Mouse (Mus musculus) forebrain, embryonic 15.5 days (tissue): ENCODE measurements around the gene Helz2. TPM values are rescaled to one million over a fixed set of nuclear protein-coding genes. Genes with fewer than 3 reads are reported as not detected.
"Not testable (repeated sequence)": the region's sequence is repeated elsewhere in the genome, so short reads cannot be mapped to it uniquely, and the experiment has no call there.

ENCODE experiments used
- ATAC-seq: fragments of 200-750 bp; cut with Nextera tagmentation; replicated peaks from 2 replicates; pipeline ENCODE4 v1.8.0; 2017; ENCODE audit warnings: mild to moderate bottlenecking, moderate TSS enrichment, moderate library complexity
- H3K27ac ChIP-seq: fragments of 300-500 bp; sonication (generic); replicated peaks from 2 replicates; pipeline ENCODE4 v1.5.1; 2015; ENCODE audit warnings: mild to moderate bottlenecking, inconsistent platforms
- H3K27me3 ChIP-seq: fragments of 300-500 bp; sonication (generic); 2 replicates; pipeline ENCODE4 v1.6.1; 2015; ENCODE audit warnings: inconsistent platforms
- H3K36me3 ChIP-seq: fragments of 300-500 bp; sonication (generic); 2 replicates; pipeline ENCODE4 v1.6.1; 2015; ENCODE audit warnings: mild to moderate bottlenecking, inconsistent platforms
- H3K4me1 ChIP-seq: fragments of 300-500 bp; sonication (generic); 2 replicates; pipeline ENCODE4 v1.6.1; 2015; ENCODE audit warnings: inconsistent platforms
- H3K4me2 ChIP-seq: fragments of 300-500 bp; sonication (generic); replicated peaks from 2 replicates; pipeline ENCODE4 v1.6.1; 2015; ENCODE audit warnings: mild to moderate bottlenecking, inconsistent platforms
- H3K4me3 ChIP-seq: fragments of 300-500 bp; sonication (generic); 2 replicates; pipeline ENCODE4 v1.5.1; 2015; ENCODE audit warnings: mild to moderate bottlenecking, inconsistent platforms
- H3K9ac ChIP-seq: fragments of 300-500 bp; sonication (generic); replicated peaks from 2 replicates; pipeline ENCODE4 v1.6.1; 2015; ENCODE audit warnings: mild to moderate bottlenecking, inconsistent platforms
- H3K9me3 ChIP-seq: fragments of 300-500 bp; sonication (generic); 2 replicates; pipeline ENCODE4 v1.6.1; 2016; ENCODE audit warnings: inconsistent platforms
- WGBS: fragments of 180-500 bp; shearing (Covaris S2); methylation state at CpG from one replicate; pipeline ENCODE4 v1.1.7; 2015; ENCODE audit warnings: mixed read lengths; 5-methylcytosine and 5-hydroxymethylcytosine counted together
- polyA plus RNA-seq: library from polyadenylated mRNA; unstranded; fragments of >200 nt; fragmentation: Nextera tagmentation; extraction: Ambion mirVana; gene quantifications from 2 replicates; pipeline ENCODE4 v1.2.1, GENCODE M21; 2015

Helz2 gene
- 0.29 and 0.37 TPM in 2 replicates for polyA plus RNA-seq

- H3K9ac ChIP-seq: 0 out of 2 replicates have a peak within 1 kb of the TSS, but pooled peaks have one; percentile 10
- 0 out of 2 replicates have a peak, but pooled peaks cover 2% of the 10 kb centered on the region for H3K4me1 ChIP-seq
- no peak within 1 kb of the TSS for H3K27ac ChIP-seq
- no peaks in the 10 kb centered on the region for H3K36me3 ChIP-seq
- H3K27me3 ChIP-seq: no peaks in the 10 kb centered on the region
- H3K4me3 ChIP-seq: peak within 1 kb of the TSS; percentile 26
- ATAC-seq: no peak
- 11% methylated on average over 16 of the region's 16 CpGs for WGBS
- H3K4me2 ChIP-seq: peak within 1 kb of the TSS; percentile 34
- no peaks in the 10 kb centered on the region for H3K9me3 ChIP-seq
These were observed at the start of gene Helz2 for GRCm38 (mm10) chr2:181241602-181242313. Gene Helz2 (minus strand): TSS chr2:181242027.

DNA sequence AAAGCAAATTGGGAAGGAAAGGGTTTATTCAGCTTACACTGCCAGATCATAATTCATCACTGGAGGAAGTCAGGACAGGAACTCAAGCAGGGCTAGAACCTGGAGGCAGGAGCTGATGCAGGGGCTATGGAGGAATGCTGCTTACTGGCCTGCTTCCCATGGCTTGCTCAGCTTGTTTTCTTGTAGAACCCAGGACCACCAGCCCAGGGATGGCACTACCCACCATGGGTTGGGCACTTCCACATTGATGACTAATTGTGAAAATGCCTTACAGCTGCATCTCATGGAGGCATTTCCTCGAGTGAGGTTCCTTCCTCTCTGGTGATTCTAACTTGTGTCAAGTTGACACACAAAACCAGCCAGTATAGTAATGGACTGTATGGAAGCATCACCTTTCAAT lies 49.1 kb upstream of the Helz2 start:
- Histone ChIP-seq H3K36me3 (no peaks in the 10 kb centered on the region), H3K4me1 (peaks cover 21% of the 10 kb centered on the region), H3K27me3 (no peaks in the 10 kb centered on the region), H3K27ac (no peak overlapping the region), H3K4me2 (no peak overlapping the region), H3K9me3 (no peaks in the 10 kb centered on the region), H3K9ac (no peak overlapping the region), H3K4me3 (no peak overlapping the region)
- WGBS: 92% methylated on average over 1 of the region's 1 CpGs
- ATAC-seq: no peak

DNA sequence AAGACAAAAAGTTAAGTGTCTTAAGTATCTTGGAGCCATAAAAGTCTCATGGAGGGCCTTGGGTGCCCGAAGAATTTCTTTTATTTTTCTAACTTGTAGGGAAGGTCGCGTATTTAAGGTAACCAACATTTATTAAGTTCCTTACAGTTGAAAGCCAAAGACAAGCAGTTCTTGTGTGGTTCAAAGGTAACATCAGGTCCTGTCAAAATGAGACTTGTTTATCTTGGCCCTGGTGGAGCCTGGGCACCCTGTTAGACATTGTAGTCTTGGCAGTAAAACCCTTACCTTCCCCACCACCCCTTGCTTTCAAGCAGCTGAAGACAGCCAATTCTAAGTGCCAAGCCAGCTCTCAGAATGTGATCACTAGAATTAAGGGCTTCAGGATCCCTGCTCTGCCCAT lies 46.9 kb upstream of the Helz2 start:
- Histone ChIP-seq H3K4me3 (peak overlapping the region; percentile 85), H3K36me3 (no peaks in the 10 kb centered on the region), H3K4me2 (peak overlapping the region; percentile 70), H3K9me3 (no peaks in the 10 kb centered on the region), H3K27ac (no peak overlapping the region), H3K27me3 (no peaks in the 10 kb centered on the region), H3K9ac (no peak overlapping the region), H3K4me1 (peaks cover 23% of the 10 kb centered on the region)
- WGBS: 88% methylated on average over 3 of the region's 3 CpGs
- no peak for ATAC-seq

GRCm38 (mm10) chr2:181287958-181288350 lies 46.1 kb upstream of the Helz2 start, which contains the start of gene Gmeb2:
Gene Gmeb2 (minus strand): TSS chr2:181288035.
- peak within 1 kb of the TSS; percentile 97 for H3K27ac ChIP-seq
- H3K9me3 ChIP-seq, H3K36me3 ChIP-seq, H3K27me3 ChIP-seq: not testable (repeated sequence)
- peak within 1 kb of the TSS; percentile 96 for H3K9ac ChIP-seq
- peak; percentile 97 for ATAC-seq
- under 1% methylated on average over 29 of the region's 38 CpGs for WGBS
- peak within 1 kb of the TSS; percentile 85 for H3K4me3 ChIP-seq
- H3K4me1 ChIP-seq: peaks cover 23% of the 10 kb centered on the region
- peak within 1 kb of the TSS; percentile 70 for H3K4me2 ChIP-seq

GRCm38 (mm10) chr2:181287338-181287957 lies 45.6 kb upstream of the Helz2 start:
- Histone ChIP-seq H3K27me3 (no peaks in the 10 kb centered on the region), H3K9ac (peak overlapping the region; percentile 96), H3K4me1 (peaks cover 23% of the 10 kb centered on the region), H3K4me2 (peak overlapping the region; percentile 70), H3K27ac (peak overlapping the region; percentile 97), H3K4me3 (peak overlapping the region; percentile 85), H3K36me3 (0 out of 2 replicates have a peak, but pooled peaks cover 3% of the 10 kb centered on the region), H3K9me3 (no peaks in the 10 kb centered on the region)
- WGBS: under 1% methylated on average over 41 of the region's 71 CpGs
- peak; percentile 89 for ATAC-seq

- Histone ChIP-seq H3K9me3 (no peaks in the 10 kb centered on the region), H3K4me3 (peak overlapping the region; percentile 85), H3K36me3 (0 out of 2 replicates have a peak, but pooled peaks cover 3% of the 10 kb centered on the region), H3K4me2 (peak overlapping the region; percentile 70), H3K27me3 (no peaks in the 10 kb centered on the region), H3K4me1 (peaks cover 25% of the 10 kb centered on the region), H3K27ac (peak overlapping the region; percentile 97), H3K9ac (peak overlapping the region; percentile 96)
- no peak for ATAC-seq
- WGBS: 55% methylated on average over 6 of the region's 6 CpGs
These were observed 45.0 kb upstream of the Helz2 start for GRCm38 (mm10) chr2:181286629-181287337.

- Histone ChIP-seq H3K9ac (no peak overlapping the region), H3K36me3 (peaks cover 39% of the 10 kb centered on the region), H3K4me3 (no peak overlapping the region), H3K27me3 (no peaks in the 10 kb centered on the region), H3K27ac (peak overlapping the region; percentile 53; the same call in 1 of the 2 replicates), H3K9me3 (no peaks in the 10 kb centered on the region), H3K4me1 (peaks cover 5% of the 10 kb centered on the region; the same call in 1 of the 2 replicates), H3K4me2 (no peak overlapping the region)
- ATAC-seq: no peak
- WGBS: 38% methylated on average over 1 of the region's 1 CpGs
These were observed 38.1 kb upstream of the Helz2 start for GRCm38 (mm10) chr2:181279968-181280367.

DNA sequence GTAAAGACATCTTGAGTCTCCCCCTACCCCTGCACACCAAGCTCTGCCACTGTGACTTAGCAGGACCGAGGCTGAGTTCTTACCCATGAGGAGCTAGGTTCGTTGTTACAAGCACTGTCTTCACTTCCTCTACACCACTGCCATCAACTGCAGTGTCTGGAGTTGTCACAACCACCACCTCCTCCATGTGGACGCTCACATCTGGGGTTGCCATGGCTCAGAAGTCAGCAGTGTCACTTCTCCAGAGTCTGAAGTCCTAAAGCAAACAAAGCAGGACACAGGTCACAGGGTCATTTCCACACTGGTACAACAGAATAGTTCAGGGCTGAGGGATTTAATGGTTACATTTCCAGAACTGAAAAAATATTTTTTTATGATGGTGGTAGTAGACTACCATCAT lies 36.0 kb upstream of the Helz2 start:
- H3K27ac ChIP-seq: no peak overlapping the region
- no peak overlapping the region for H3K4me3 ChIP-seq
- H3K4me1 ChIP-seq: peaks cover 5% of the 10 kb centered on the region; the same call in 1 of the 2 replicates
- no peak overlapping the region for H3K9ac ChIP-seq
- no peak overlapping the region for H3K4me2 ChIP-seq
- H3K27me3 ChIP-seq: no peaks in the 10 kb centered on the region
- ATAC-seq: no peak
- H3K9me3 ChIP-seq: no peaks in the 10 kb centered on the region
- 90% methylated on average over 3 of the region's 3 CpGs for WGBS
- H3K36me3 ChIP-seq: peaks cover 48% of the 10 kb centered on the region

- H3K4me2 ChIP-seq: no peak overlapping the region
- H3K4me3 ChIP-seq: no peak overlapping the region
- WGBS: 96% methylated on average over 1 of the region's 1 CpGs
These were observed 34.9 kb upstream of the Helz2 start for GRCm38 (mm10) chr2:181276766-181277165.

GRCm38 (mm10) chr2:181274639-181275038 lies 32.8 kb upstream of the Helz2 start:
- peaks cover 63% of the 10 kb centered on the region for H3K36me3 ChIP-seq
- no peak overlapping the region for H3K27ac ChIP-seq
- no peak overlapping the region for H3K4me3 ChIP-seq
- H3K4me1 ChIP-seq: no peaks in the 10 kb centered on the region
- no peak overlapping the region for H3K4me2 ChIP-seq
- ATAC-seq: no peak
- H3K27me3 ChIP-seq: no peaks in the 10 kb centered on the region
- no peaks in the 10 kb centered on the region for H3K9me3 ChIP-seq
- WGBS: 88% methylated on average over 4 of the region's 4 CpGs
- no peak overlapping the region for H3K9ac ChIP-seq

More at GRCm38 (mm10) chr2:181276766-181277165, 34.9 kb upstream of the Helz2 start:
- no peak overlapping the region for H3K9ac ChIP-seq
- 0 out of 2 replicates have a peak, but pooled peaks cover 3% of the 10 kb centered on the region for H3K4me1 ChIP-seq
- no peak for ATAC-seq
- no peaks in the 10 kb centered on the region for H3K9me3 ChIP-seq
- H3K27ac ChIP-seq: no peak overlapping the region
- H3K27me3 ChIP-seq: no peaks in the 10 kb centered on the region
- H3K36me3 ChIP-seq: peaks cover 51% of the 10 kb centered on the region

DNA sequence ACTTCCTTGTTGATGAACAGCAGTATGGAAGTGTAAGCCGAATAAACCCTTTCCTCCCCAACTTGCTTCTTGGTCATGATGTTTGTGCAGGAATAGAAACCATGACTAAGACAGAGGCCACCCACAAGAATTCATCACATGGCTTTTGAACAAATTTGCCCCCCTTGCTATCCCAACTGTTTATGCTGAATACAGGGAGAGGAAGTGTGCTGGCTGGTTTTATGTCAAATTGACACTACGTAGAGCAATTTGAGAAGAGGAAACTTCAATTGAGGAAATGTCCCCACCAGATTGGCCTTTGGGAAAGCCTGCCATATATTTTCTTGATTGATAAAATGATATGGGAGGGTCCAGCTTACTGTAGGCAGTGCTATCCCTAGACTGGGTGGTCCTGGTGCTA lies 32.0 kb upstream of the Helz2 start:
- Histone ChIP-seq H3K4me2 (no peak overlapping the region), H3K27me3 (no peaks in the 10 kb centered on the region), H3K4me3 (no peak overlapping the region), H3K9me3 (no peaks in the 10 kb centered on the region), H3K4me1 (no peaks in the 10 kb centered on the region), H3K27ac (no peak overlapping the region), H3K9ac (no peak overlapping the region), H3K36me3 (peaks cover 67% of the 10 kb centered on the region)
- ATAC-seq: no peak
- 91% methylated on average over 2 of the region's 2 CpGs for WGBS

GRCm38 (mm10) chr2:181272092-181272491 lies 30.3 kb upstream of the Helz2 start:
- H3K9ac ChIP-seq: no peak overlapping the region
- H3K9me3 ChIP-seq: no peaks in the 10 kb centered on the region
- no peaks in the 10 kb centered on the region for H3K4me1 ChIP-seq
- WGBS: 92% methylated on average over 2 of the region's 2 CpGs
- no peak overlapping the region for H3K4me2 ChIP-seq
- H3K4me3 ChIP-seq: no peak overlapping the region
- no peaks in the 10 kb centered on the region for H3K27me3 ChIP-seq
- peaks cover 63% of the 10 kb centered on the region for H3K36me3 ChIP-seq
- no peak overlapping the region for H3K27ac ChIP-seq
- no peak for ATAC-seq
